12 mouse cellular contexts compared by ENCODE assay signal in genomic region chr1:133933301-133934195, GRCm38 (mm10). TPM values are rescaled to one million over a fixed set of nuclear protein-coding genes. Genes with fewer than 3 reads are reported as not detected.
DNase-seq lines count a peak whose midpoint lies in the region; ATAC-seq lines count a peak whose summit lies in the region.
"Had no signal": no experiment of that assay in that cellular context is flagged by ENCODE, and none has a peak within 500 bp of the region (broad histone marks: within the 10 kb centered on the region; RNA-seq: fewer than 3 reads in every experiment).

No protein-coding gene starts in this region.

- 61% methylated on average over 14 of the region's 14 CpGs for WGBS in heart, embryonic 12.5 days
- WGBS in liver, embryonic 11.5 days = 61% methylated on average over 14 of the region's 14 CpGs
- 54% methylated on average over 14 of the region's 14 CpGs for WGBS in liver, embryonic 15.5 days (ENCODE audit: insufficient replicate concordance)

- H3K9me3 ChIP-seq in heart, embryonic 12.5 days (replicated peaks) = 0 out of 2 replicates have a peak, but pooled peaks cover 5% of the 10 kb centered on the region
- H3K9me3 ChIP-seq in liver, embryonic 11.5 days (ENCODE audit: control insufficient read depth, low read length) = 0 out of 2 replicates have a peak, but pooled peaks cover 2% of the 10 kb centered on the region
- no peaks in the 10 kb centered on the region for H3K9me3 ChIP-seq in liver, embryonic 15.5 days (replicated peaks)
- H3K9me3 ChIP-seq: limb, embryonic 15.5 days had no signal

- no peaks in the 10 kb centered on the region for H3K36me3 ChIP-seq in heart, embryonic 12.5 days
- no peaks in the 10 kb centered on the region for H3K36me3 ChIP-seq in liver, embryonic 11.5 days (ENCODE audit: control insufficient read depth, insufficient read depth, low read length)
- H3K36me3 ChIP-seq in liver, embryonic 15.5 days (replicated peaks) = no peaks in the 10 kb centered on the region
- H3K36me3 ChIP-seq: limb, embryonic 15.5 days had no signal

- H3K27me3 ChIP-seq in heart, embryonic 12.5 days (replicated peaks) = no peaks in the 10 kb centered on the region
- no peaks in the 10 kb centered on the region for H3K27me3 ChIP-seq in liver, embryonic 11.5 days (replicated peaks; ENCODE audit: control insufficient read depth, insufficient read depth, low read length)
- no peaks in the 10 kb centered on the region for H3K27me3 ChIP-seq in liver, embryonic 15.5 days

- H3K4me3 ChIP-seq in heart, embryonic 12.5 days = no peak overlapping the region
- no peak overlapping the region for H3K4me3 ChIP-seq in liver, embryonic 11.5 days (ENCODE audit: low read depth, low read length)
- no peak overlapping the region for H3K4me3 ChIP-seq in liver, embryonic 15.5 days (replicated peaks)
- H3K4me3 ChIP-seq: limb, embryonic 15.5 days had no signal

- no peak overlapping the region for H3K27ac ChIP-seq in heart, embryonic 12.5 days (ENCODE audit: poor library complexity, severe bottlenecking)
- no peak overlapping the region for H3K27ac ChIP-seq in liver, embryonic 11.5 days (ENCODE audit: low read depth, low read length)
- no peak overlapping the region for H3K27ac ChIP-seq in liver, embryonic 15.5 days (replicated peaks)
- H3K27ac ChIP-seq: limb, embryonic 15.5 days had no signal

- no peak overlapping the region for H3K9ac ChIP-seq in heart, embryonic 12.5 days
- H3K9ac ChIP-seq in liver, embryonic 11.5 days (ENCODE audit: low read depth, low read length) = no peak overlapping the region
- H3K9ac ChIP-seq in liver, embryonic 15.5 days = no peak overlapping the region
- H3K9ac ChIP-seq: limb, embryonic 15.5 days had no signal

- H3K4me2 ChIP-seq in heart, embryonic 12.5 days = no peak overlapping the region
- no peak overlapping the region for H3K4me2 ChIP-seq in liver, embryonic 11.5 days
- H3K4me2 ChIP-seq in liver, embryonic 15.5 days = no peak overlapping the region
- H3K4me2 ChIP-seq: limb, embryonic 15.5 days had no signal

- ATAC-seq in heart, embryonic 12.5 days (ENCODE audit: insufficient number of reproducible peaks, low FRiP score) = no peak
- ATAC-seq in liver, embryonic 11.5 days (replicated peaks; ENCODE audit: low FRiP score) = no peak
- peak; percentile 45; the same call in 1 of the 2 replicates for ATAC-seq in liver, embryonic 15.5 days (ENCODE audit: insufficient read depth)
- ATAC-seq: activated CD4-positive, CD25-positive, alpha-beta regulatory T cell, adult 4 months; inflammation-experienced regulatory T-cells, adult 6 months had no signal

- DNase-seq in heart, adult 11 months = peak; percentile 87
- DNase-seq in liver (peak; percentile 20), adipocyte (ENCODE audit: low spot score) (peak; percentile 73)
- DNase-seq in liver, embryonic 11.5 days (ENCODE audit: low spot score) = no peak
- DNase-seq in spleen, adult 18-20 months = no peak
- DNase-seq in urinary bladder, postnatal 4 days (ENCODE audit: low spot score in 2 of 2) = no peak
- DNase-seq: thymus, adult 2 months had no signal

- H3K4me1 ChIP-seq in heart, embryonic 12.5 days (replicated peaks) = peaks cover 5% of the 10 kb centered on the region; the same call in 1 of the 2 replicates
- H3K4me1 ChIP-seq in liver, embryonic 11.5 days (replicated peaks; ENCODE audit: control insufficient read depth, insufficient read depth, low read length) = peaks cover 2% of the 10 kb centered on the region; the same call in 1 of the 2 replicates
- peaks cover 5% of the 10 kb centered on the region; the same call in 1 of the 2 replicates for H3K4me1 ChIP-seq in liver, embryonic 15.5 days (replicated peaks)

RNA-seq across cellular contexts. Expression of gene Prelp, which starts 12.3 kb away (rescaled TPM):
- polyA plus RNA-seq in heart, embryonic 12.5 days (2016; fragmentation: Nextera tagmentation; extraction: Ambion mirVana) = 2.5 and 2.7 TPM in 2 replicates
- 0.11 and 0.23 TPM in 2 replicates for polyA plus RNA-seq in liver, embryonic 11.5 days (2014; fragmentation: Nextera tagmentation; extraction: Ambion mirVana)
- 3.5 and 3.7 TPM in 2 replicates for polyA plus RNA-seq in liver, embryonic 15.5 days (2015; fragmentation: Nextera tagmentation; extraction: Ambion mirVana)
- polyA plus RNA-seq: activated CD4-positive, CD25-positive, alpha-beta regulatory T cell, adult 4 months; inflammation-experienced regulatory T-cells, adult 6 months had no signal

RNA-seq across cellular contexts. Expression of gene Optc, which starts 25.7 kb away (rescaled TPM):
- 0.22 and 0.66 TPM in 2 replicates for polyA plus RNA-seq in heart, embryonic 12.5 days (2016; fragmentation: Nextera tagmentation; extraction: Ambion mirVana)
- 0.40 TPM in 1 of 2 replicates, not detected in the other for polyA plus RNA-seq in liver, embryonic 11.5 days (2014; fragmentation: Nextera tagmentation; extraction: Ambion mirVana)
- 0.08 and 0.13 TPM in 2 replicates for polyA plus RNA-seq in liver, embryonic 15.5 days (2015; fragmentation: Nextera tagmentation; extraction: Ambion mirVana)
- polyA plus RNA-seq: activated CD4-positive, CD25-positive, alpha-beta regulatory T cell, adult 4 months; inflammation-experienced regulatory T-cells, adult 6 months had no signal

Comparison
In these comparisons a context has a peak if more than half of its experiments do, and no peak if none do; other contexts are left out.
1. DNase-seq: peak in heart, adult 11 months (single experiment), liver (single experiment) and adipocyte (single experiment); none in liver, embryonic 11.5 days (single experiment), spleen, adult 18-20 months (0 of 2) and urinary bladder, postnatal 4 days (0 of 2).